Mouse (Mus musculus) liver, embryonic 13.5 days (tissue): ENCODE measurements around the gene Col13a1. TPM values are rescaled to one million over a fixed set of nuclear protein-coding genes. Genes with fewer than 3 reads are reported as not detected.

Experiments used
- ATAC-seq: fragments of 200-750 bp; cut with Nextera tagmentation; 2 replicates; pipeline ENCODE4 v1.8.0; 2017; ENCODE audit warnings: low read depth, mild to moderate bottlenecking, moderate number of reproducible peaks, moderate library complexity
- DNase-seq: peaks from one replicate; pipeline ENCODE4 v3.0.0; 2022
- H3K27ac ChIP-seq: fragments of 300-500 bp; sonication (generic); 2 replicates; pipeline ENCODE4 v1.5.1; 2015; ENCODE audit warnings: moderate library complexity, mild to moderate bottlenecking, inconsistent platforms
- H3K27me3 ChIP-seq: fragments of 300-500 bp; sonication (generic); 2 replicates; pipeline ENCODE4 v1.6.1; 2015; ENCODE audit warnings: mild to moderate bottlenecking, inconsistent platforms
- H3K36me3 ChIP-seq: fragments of 300-500 bp; sonication (generic); 2 replicates; pipeline ENCODE4 v1.6.1; 2015; ENCODE audit warnings: mild to moderate bottlenecking, inconsistent platforms
- H3K4me1 ChIP-seq: fragments of 300-500 bp; sonication (generic); replicated peaks from 2 replicates; pipeline ENCODE4 v1.6.1; 2015; ENCODE audit warnings: inconsistent platforms
- H3K4me2 ChIP-seq: fragments of 300-500 bp; sonication (generic); 2 replicates; pipeline ENCODE4 v1.6.1; 2015; ENCODE audit warnings: inconsistent platforms, mild to moderate bottlenecking, moderate library complexity
- H3K4me3 ChIP-seq: fragments of 300-500 bp; sonication (generic); replicated peaks from 2 replicates; pipeline ENCODE4 v1.5.1; 2015; ENCODE audit warnings: mild to moderate bottlenecking, inconsistent platforms
- H3K9ac ChIP-seq: fragments of 300-500 bp; sonication (generic); 2 replicates; pipeline ENCODE4 v1.6.1; 2015; ENCODE audit warnings: mild to moderate bottlenecking, inconsistent platforms
- H3K9me3 ChIP-seq: fragments of 300-500 bp; sonication (generic); replicated peaks from 2 replicates; pipeline ENCODE4 v1.6.1; 2016; ENCODE audit warnings: inconsistent platforms
- WGBS: fragments of 180-500 bp; shearing (Covaris S2); methylation state at CpG from one replicate; pipeline ENCODE4 v1.1.7; 2015; ENCODE audit not compliant: insufficient replicate concordance; 5-methylcytosine and 5-hydroxymethylcytosine counted together
- polyA plus RNA-seq: library from polyadenylated mRNA; unstranded; fragments of >200 nt; fragmentation: Nextera tagmentation; extraction: Ambion mirVana; gene quantifications from 2 replicates; pipeline ENCODE4 v1.2.1, GENCODE M21; 2015

Gene Col13a1
- polyA plus RNA-seq, 1 experiment from 2014 or later = 1.4 TPM

DNA sequence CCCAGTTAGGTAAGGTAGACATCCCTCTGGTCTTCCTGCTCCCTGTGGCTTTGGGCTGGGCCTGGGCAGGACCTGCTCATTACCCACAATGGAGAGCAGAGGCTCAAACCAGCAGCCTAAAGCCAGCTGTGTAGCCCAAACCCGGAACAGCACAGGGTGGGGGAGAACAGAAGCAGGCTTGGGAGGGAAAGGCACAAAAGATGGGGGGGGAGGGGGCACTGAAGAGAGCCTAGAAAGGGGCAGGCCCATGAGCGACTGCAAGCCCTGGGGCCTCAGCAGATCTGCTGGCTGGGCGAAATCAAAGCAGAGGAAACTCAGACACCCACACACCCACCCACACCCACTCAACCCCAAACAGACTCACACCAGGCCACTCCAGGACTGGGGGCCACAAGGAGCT is 11.7 kb downstream of the Col13a1 start:
- Histone ChIP-seq H3K27ac (no peak overlapping the region), H3K4me1 (no peaks in the 10 kb centered on the region), H3K4me2 (no peak overlapping the region), H3K27me3 (no peaks in the 10 kb centered on the region), H3K4me3 (no peak overlapping the region), H3K9me3 (no peaks in the 10 kb centered on the region), H3K36me3 (no peaks in the 10 kb centered on the region), H3K9ac (no peak overlapping the region)
- ATAC-seq (no peak), DNase-seq (no peak)
- 49% methylated on average over 3 of the region's 3 CpGs for WGBS

DNA sequence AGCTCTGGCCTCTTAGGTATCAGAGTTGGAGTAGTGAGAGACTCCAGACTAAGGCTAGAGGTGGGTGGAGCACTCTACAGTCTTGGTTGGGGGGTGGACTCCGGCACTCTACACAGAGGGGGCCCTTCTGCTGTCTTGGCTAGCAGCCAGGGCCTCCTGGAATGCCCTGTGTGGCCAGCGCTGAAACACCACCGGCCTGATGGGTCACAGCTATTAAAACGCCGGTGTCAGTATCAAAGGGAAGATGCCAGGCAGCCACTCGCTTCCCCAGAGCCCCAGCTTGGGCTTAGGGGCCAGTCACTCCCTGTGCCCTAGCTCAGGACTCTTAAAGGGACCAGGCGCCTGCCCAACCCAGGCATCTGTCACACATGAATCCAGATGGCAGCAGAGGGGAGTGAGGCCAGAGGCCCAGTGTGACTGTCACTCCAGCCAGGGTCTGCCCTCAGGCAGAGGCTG is 13.5 kb downstream of the Col13a1 start:
- no peak overlapping the region for H3K4me2 ChIP-seq
- no peaks in the 10 kb centered on the region for H3K4me1 ChIP-seq
- 47% methylated on average over 7 of the region's 7 CpGs for WGBS
- no peaks in the 10 kb centered on the region for H3K9me3 ChIP-seq
- H3K27me3 ChIP-seq = no peaks in the 10 kb centered on the region
- no peak overlapping the region for H3K4me3 ChIP-seq
- no peaks in the 10 kb centered on the region for H3K36me3 ChIP-seq
- no peak for DNase-seq
- no peak overlapping the region for H3K27ac ChIP-seq
- H3K9ac ChIP-seq = no peak overlapping the region
- ATAC-seq = no peak

DNA sequence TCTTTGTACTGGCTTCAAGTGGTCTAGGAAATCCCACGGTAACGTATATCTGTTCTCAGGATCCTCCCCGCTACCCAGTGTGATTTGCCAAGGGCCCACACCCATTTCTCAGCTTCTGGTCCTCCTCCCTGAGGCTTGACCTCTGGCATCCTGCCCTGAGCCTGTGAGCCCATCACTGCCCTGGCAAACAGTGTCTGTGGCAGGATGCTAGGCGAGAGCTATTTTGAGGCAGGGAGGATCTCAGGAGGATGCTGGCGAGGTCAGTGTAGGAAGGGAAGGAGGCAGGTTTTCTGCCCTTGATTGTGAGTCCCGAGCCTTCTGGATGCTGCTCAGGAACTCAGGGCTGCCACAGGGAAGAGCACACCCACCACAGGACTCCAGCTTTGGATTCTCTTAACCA is 22.2 kb downstream of the Col13a1 start:
- ATAC-seq = no peak

DNA sequence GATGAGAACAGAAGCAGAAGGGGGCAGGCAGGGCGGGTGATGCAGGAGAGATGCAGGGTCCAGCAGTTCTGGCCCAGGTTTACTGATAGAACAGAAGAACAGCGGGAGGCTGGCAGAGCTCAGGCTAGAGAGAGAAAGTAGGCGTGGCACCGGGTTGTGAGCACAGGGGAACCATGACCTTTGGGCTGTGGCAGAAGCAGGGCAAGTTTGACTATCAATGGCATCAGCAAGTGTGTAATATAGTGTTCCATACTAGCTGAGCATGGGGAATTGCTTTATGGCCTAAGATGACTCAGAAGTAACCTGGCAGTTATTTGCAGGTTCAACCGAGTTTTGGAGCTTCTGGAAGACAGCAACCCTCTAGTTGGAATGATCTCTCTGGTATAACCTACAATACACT is 25.0 kb downstream of the Col13a1 start:
- WGBS = 62% methylated on average over 5 of the region's 5 CpGs
- DNase-seq (no peak), ATAC-seq (no peak)
- Histone ChIP-seq H3K4me2 (no peak overlapping the region), H3K36me3 (no peaks in the 10 kb centered on the region), H3K9me3 (no peaks in the 10 kb centered on the region), H3K27me3 (no peaks in the 10 kb centered on the region), H3K4me1 (no peaks in the 10 kb centered on the region), H3K27ac (no peak overlapping the region), H3K4me3 (no peak overlapping the region), H3K9ac (no peak overlapping the region)

More for the DNA sequence above, 22.2 kb downstream of the Col13a1 start:
- no peaks in the 10 kb centered on the region for H3K4me1 ChIP-seq
- no peak overlapping the region for H3K4me2 ChIP-seq
- no peak overlapping the region for H3K27ac ChIP-seq
- no peaks in the 10 kb centered on the region for H3K9me3 ChIP-seq
- no peak for DNase-seq
- H3K36me3 ChIP-seq = no peaks in the 10 kb centered on the region
- no peak overlapping the region for H3K4me3 ChIP-seq
- H3K27me3 ChIP-seq = no peaks in the 10 kb centered on the region
- H3K9ac ChIP-seq = no peak overlapping the region
- WGBS = 63% methylated on average over 6 of the region's 6 CpGs

DNA sequence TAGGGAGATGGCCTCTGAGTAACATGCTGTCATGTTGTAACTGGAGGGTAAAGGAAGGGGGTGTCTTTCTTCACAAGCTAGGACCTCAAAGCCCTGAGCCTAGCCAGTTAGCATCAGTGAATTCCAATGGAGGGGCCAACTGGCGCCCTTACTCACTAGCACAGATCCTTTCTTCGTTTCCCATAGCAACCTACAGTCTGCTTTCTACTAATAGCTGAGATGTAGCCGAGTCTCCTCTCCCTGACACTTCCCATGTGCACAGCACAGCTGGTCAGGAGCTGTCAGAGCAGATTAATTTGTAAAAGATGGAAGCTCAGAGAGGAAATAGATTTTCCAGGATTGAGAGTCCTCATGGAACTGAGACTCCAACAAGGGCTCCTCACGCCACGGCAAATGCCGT is 29.4 kb downstream of the Col13a1 start:
- no peak overlapping the region for H3K9ac ChIP-seq
- no peak overlapping the region for H3K4me2 ChIP-seq
- no peaks in the 10 kb centered on the region for H3K27me3 ChIP-seq
- ATAC-seq = no peak
- WGBS = 69% methylated on average over 6 of the region's 6 CpGs
- no peaks in the 10 kb centered on the region for H3K36me3 ChIP-seq
- no peak for DNase-seq
- H3K4me3 ChIP-seq = no peak overlapping the region
- no peaks in the 10 kb centered on the region for H3K9me3 ChIP-seq
- no peaks in the 10 kb centered on the region for H3K4me1 ChIP-seq
- H3K27ac ChIP-seq = no peak overlapping the region

DNA sequence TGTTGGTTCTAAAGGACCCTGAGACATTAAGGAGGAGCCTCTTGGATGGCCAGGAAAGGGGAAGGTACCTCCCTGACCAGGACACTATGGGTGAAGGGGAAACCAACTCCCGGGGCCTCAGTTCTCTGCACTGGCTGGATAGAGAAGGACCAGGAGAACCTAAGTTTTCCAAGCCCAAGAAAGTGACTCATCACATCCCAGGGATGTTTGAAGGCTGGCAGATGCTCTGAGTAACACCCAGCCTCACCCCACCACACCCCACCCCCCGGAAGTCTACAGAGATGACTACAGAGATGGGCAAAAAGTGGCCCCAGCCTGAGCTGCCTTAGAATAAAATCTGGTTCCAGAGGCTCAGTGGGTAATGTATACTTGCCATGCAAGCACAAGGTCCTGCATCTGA is 34.5 kb downstream of the Col13a1 start:
- Histone ChIP-seq H3K9ac (no peak overlapping the region), H3K4me1 (no peaks in the 10 kb centered on the region), H3K9me3 (no peaks in the 10 kb centered on the region), H3K4me3 (no peak overlapping the region), H3K27me3 (no peaks in the 10 kb centered on the region), H3K36me3 (no peaks in the 10 kb centered on the region), H3K4me2 (no peak overlapping the region), H3K27ac (no peak overlapping the region)
- ATAC-seq (no peak), DNase-seq (no peak)
- WGBS = 66% methylated on average over 2 of the region's 2 CpGs

DNA sequence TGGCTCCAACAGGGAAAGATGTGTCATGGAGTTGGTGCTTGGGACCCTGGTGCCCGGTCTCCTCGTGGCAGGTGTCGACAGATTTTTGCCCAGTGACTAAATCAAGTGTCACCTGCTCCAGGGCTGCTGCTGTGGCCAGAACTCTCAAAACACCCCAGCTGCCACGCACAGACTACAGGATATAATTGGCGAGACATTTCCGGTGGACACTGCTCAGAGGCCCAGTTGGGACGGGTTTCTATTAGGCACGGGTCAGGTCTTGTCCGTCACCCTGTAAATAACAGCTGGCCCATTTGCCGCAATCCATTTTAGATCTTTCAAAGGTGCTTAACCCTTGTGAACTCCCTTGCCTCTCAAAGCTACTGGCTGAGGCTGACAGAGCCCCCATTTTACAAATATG is 35.4 kb downstream of the Col13a1 start:
- Histone ChIP-seq H3K4me2 (no peak overlapping the region), H3K4me1 (no peaks in the 10 kb centered on the region), H3K27ac (no peak overlapping the region), H3K27me3 (no peaks in the 10 kb centered on the region), H3K36me3 (no peaks in the 10 kb centered on the region), H3K9me3 (no peaks in the 10 kb centered on the region), H3K4me3 (no peak overlapping the region), H3K9ac (no peak overlapping the region)
- no peak for DNase-seq
- ATAC-seq = no peak
- WGBS = 63% methylated on average over 10 of the region's 10 CpGs

DNA sequence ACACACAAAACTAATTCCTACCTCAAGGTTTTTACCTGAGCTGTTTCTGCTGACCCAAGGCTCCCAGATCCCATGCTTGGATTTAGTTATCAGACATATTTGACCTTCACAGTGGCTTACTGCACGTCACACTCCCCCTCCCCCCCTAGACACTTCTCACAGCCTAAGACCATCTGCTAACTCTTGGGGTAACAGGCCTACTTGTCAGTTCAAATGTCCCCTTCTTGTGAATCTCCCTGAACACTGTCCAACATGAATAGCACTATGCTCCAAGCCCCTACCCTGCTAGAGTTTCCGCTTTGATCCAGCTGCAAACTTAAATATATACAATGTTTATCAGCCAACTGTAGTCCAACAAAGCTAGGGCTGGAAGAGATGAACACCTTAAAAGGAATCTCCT is 36.2 kb downstream of the Col13a1 start:
- Histone ChIP-seq H3K9ac (no peak overlapping the region), H3K36me3 (no peaks in the 10 kb centered on the region), H3K9me3 (no peaks in the 10 kb centered on the region), H3K27me3 (peaks cover 1% of the 10 kb centered on the region; the same call in 1 of the 2 replicates), H3K4me2 (no peak overlapping the region), H3K4me3 (no peak overlapping the region), H3K27ac (no peak overlapping the region), H3K4me1 (no peaks in the 10 kb centered on the region)
- ATAC-seq (no peak), DNase-seq (no peak)
- 61% methylated on average over 2 of the region's 2 CpGs for WGBS

DNA sequence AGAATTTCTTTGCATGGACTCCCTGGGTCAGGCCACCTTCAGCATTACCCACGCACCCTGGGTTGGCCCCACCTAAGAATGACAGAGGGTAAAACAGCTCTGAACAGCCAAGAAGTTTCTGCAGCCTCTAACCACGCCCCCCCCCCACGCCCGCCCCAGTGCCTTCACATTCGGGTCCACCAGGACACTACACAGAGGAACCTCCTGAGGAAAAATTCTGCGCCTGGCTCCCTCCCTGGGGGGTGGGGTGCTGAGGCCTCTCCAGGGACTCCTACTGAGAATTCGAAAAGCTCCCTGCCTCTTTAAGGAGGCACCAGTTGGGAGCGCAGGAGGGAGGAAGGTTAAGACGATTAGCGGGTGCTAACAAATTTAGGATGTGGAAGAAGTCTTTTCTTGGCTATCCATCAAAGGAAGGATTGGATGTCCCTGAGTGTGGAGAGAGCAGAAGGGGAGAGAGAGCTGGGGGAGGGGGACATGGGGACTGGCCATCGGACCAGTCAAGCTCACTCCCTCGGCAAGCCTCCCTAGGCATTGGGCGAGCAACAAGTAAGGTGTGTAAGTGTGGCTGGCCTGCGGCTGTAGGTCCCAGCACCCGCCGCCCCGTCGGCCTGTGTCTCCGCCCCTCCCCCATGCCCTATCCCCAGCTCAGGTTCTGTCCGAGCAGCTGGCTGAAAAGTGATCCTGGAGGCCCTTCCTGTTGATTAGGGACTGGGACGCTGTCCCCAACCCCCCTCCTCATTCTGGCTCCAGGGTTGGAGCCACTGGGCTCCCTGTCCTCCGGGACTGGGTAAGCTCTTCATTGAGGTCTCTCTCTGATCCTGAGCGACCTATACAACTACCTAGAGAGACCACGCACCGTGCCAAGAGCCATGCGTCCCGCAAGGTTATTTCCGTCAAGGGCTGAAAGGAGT is 42.4 kb downstream of the Col13a1 start:
- ATAC-seq (no peak), DNase-seq (no peak)
- peaks cover 19% of the 10 kb centered on the region for H3K27me3 ChIP-seq
- H3K27ac ChIP-seq = no peak overlapping the region
- H3K4me2 ChIP-seq = peak overlapping the region; percentile 41
- no peaks in the 10 kb centered on the region for H3K36me3 ChIP-seq
- 8% methylated on average over 25 of the region's 28 CpGs for WGBS
- no peak overlapping the region for H3K9ac ChIP-seq
- H3K9me3 ChIP-seq = no peaks in the 10 kb centered on the region
- H3K4me3 ChIP-seq = no peak overlapping the region
- 0 out of 2 replicates have a peak, but pooled peaks cover 4% of the 10 kb centered on the region for H3K4me1 ChIP-seq

DNA sequence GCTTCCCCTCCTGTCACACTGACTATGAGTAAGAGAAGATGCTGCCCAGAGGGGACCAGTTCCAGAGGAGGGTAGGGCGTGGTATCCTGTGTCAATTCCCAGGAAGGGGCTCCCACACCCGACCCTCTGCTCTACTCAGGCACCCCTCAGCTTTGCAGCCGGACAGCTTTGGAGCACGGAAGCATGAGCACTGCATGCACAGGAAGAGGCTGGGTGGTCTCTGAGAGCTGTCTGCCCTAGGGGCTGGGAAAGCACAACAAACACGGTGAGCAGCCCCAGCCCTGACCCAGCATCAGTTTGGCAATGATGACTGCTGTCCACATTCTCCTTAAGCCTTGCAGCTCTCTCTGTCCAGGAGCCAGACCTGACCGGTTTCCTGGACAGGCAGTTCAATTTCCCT is 47.2 kb downstream of the Col13a1 start:
- 31% methylated on average over 6 of the region's 6 CpGs for WGBS

DNA sequence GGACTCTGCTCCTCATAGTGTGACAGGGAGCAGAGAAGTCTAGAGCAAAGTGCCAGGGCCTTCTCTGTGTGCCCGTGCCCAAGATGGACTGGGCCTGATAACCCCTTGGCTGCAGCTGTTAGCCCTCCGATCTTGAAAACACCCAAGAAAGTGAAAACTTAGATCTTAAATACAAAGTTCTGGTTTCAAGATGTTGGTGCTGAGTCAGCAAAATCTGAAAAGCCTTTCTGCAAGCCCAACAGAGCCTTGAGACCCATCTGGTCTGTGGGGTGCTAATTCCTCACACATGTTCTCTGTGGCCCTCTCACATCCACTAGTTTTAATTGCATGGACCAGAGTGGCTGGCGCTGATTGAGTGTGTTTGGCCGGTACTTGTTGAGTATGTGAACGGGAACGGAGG is 49.0 kb downstream of the Col13a1 start:
- Histone ChIP-seq H3K9ac (no peak overlapping the region), H3K4me1 (peaks cover 19% of the 10 kb centered on the region), H3K4me3 (no peak overlapping the region), H3K4me2 (no peak overlapping the region), H3K27me3 (no peaks in the 10 kb centered on the region), H3K27ac (no peak overlapping the region), H3K36me3 (no peaks in the 10 kb centered on the region), H3K9me3 (no peaks in the 10 kb centered on the region)
- 63% methylated on average over 6 of the region's 6 CpGs for WGBS
- DNase-seq (no peak), ATAC-seq (no peak)

More for the DNA sequence above, 47.2 kb downstream of the Col13a1 start:
- DNase-seq = no peak
- no peak for ATAC-seq
- Histone ChIP-seq H3K4me2 (no peak overlapping the region), H3K4me1 (peaks cover 23% of the 10 kb centered on the region), H3K27ac (no peak overlapping the region), H3K36me3 (no peaks in the 10 kb centered on the region), H3K9me3 (no peaks in the 10 kb centered on the region), H3K9ac (no peak overlapping the region), H3K27me3 (peaks cover 8% of the 10 kb centered on the region), H3K4me3 (no peak overlapping the region)
